Mouse (Mus musculus) heart, postnatal 10 days (tissue): Measurements from ENCODE around the gene Zfp87. TPM values are rescaled to one million over a fixed set of nuclear protein-coding genes. Genes with fewer than 3 reads are reported as not detected.

Experiments
- DNase-seq, 2 experiments: peaks; one replicate each; pipeline ENCODE4 v3.0.0; 2021
- intact Hi-C: fragments of 180-260 bp; cut with DNase I; formaldehyde crosslinking; loops from one replicate; pipeline ENCODE4 v1.15.1; 2025
- total RNA-seq, 2 experiments: library from RNA; stranded (reverse); gene quantifications; 2 replicates each; pipeline ENCODE4 v1.2.3; 2021

Zfp87 gene
- 10 to 100 TPM in 1 of 2 experiments, 1 to 10 TPM in 1; 9.1 to 14.8 TPM for total RNA-seq

GRCm38 (mm10) chr13:67525753-67526410 is at the start of gene Zfp87, which contains the start of gene Gm26965:
TSS of gene Zfp87 (minus strand) at chr13:67526177.
TSS of gene Gm26965 (minus strand) at chr13:67526151.
- intact Hi-C loops = loop anchor here (2.0 to 10.0 kb wide), 5 partner anchors 23 to 199 kb away; partner anchors contain the start of genes Zfp58, Zfp65, Zfp874a and Zfp874b
- peak; percentile 96 to 97 for DNase-seq

- DNase-seq = no peak
- intact Hi-C loops = no loop called here
Measured at GRCm38 (mm10) chr13:67572591-67573189, 46.7 kb upstream of the Zfp87 start.

GRCm38 (mm10) chr13:67553730-67554129 is 27.8 kb upstream of the Zfp87 start, which contains the start of gene Zfp748:
TSS of gene Zfp748 (minus strand) at chr13:67553830.
- no peak for DNase-seq
- intact Hi-C loops = no loop called here

GRCm38 (mm10) chr13:67552505-67553346 is 26.7 kb upstream of the Zfp87 start:
- intact Hi-C loops = no loop called here
- DNase-seq = peak; percentile 89

- intact Hi-C loops = no loop called here
- DNase-seq = no peak
Measured at GRCm38 (mm10) chr13:67545941-67546340, 20.0 kb upstream of the Zfp87 start.

- intact Hi-C loops = loop anchor here (2.0 to 10.0 kb wide), 5 partner anchors 22 to 198 kb away; partner anchors contain the start of genes Zfp58, Zfp65, Zfp874a and Zfp874b
- DNase-seq = no peak
Measured at GRCm38 (mm10) chr13:67527049-67527730, 1.2 kb upstream of the Zfp87 start.

- DNase-seq = no peak
Measured at GRCm38 (mm10) chr13:67500908-67501307, 25.1 kb downstream of the Zfp87 start.

GRCm38 (mm10) chr13:67500084-67500719 is 25.8 kb downstream of the Zfp87 start, which contains the start of gene Zfp58:
TSS of gene Zfp58 (minus strand) at chr13:67500555.
- peak; percentile 91 to 92 for DNase-seq
- intact Hi-C loops = loop anchor here (2.0 kb wide), 1 partner anchor 27 kb away; the partner anchor contains the start of genes Gm26965 and Zfp87

More at GRCm38 (mm10) chr13:67500908-67501307, 25.1 kb downstream of the Zfp87 start:
- intact Hi-C loops = loop anchor here (2.0 kb wide), 1 partner anchor 26 kb away; the partner anchor contains the start of genes Gm26965 and Zfp87

GRCm38 (mm10) chr13:67495631-67496030 is 30.3 kb downstream of the Zfp87 start:
- intact Hi-C loops = no loop called here
- DNase-seq = no peak

- intact Hi-C loops = loop anchor here (2.0 to 5.0 kb wide), 3 partner anchors 34 to 82 kb away; partner anchors contain the start of genes Gm26965, Zfp87 and Zfp874a
- no peak for DNase-seq
Measured at GRCm38 (mm10) chr13:67484424-67484811, 41.6 kb downstream of the Zfp87 start.

GRCm38 (mm10) chr13:67483625-67484423 is 42.2 kb downstream of the Zfp87 start, which contains the start of gene Zfp874b:
TSS of gene Zfp874b (minus strand) at chr13:67484258.
- peak; percentile 93 to 94 for DNase-seq
- intact Hi-C loops = loop anchor here (2.0 to 5.0 kb wide), 3 partner anchors 33 to 82 kb away; partner anchors contain the start of genes Gm26965, Zfp87 and Zfp874a

- intact Hi-C loops = loop anchor here (5.0 kb wide), 2 partner anchors 46 to 79 kb away; partner anchors contain the start of genes Gm26965 and Zfp87
- no peak for DNase-seq
Measured at GRCm38 (mm10) chr13:67481528-67481927, 44.4 kb downstream of the Zfp87 start.

- DNase-seq = no peak
- intact Hi-C loops = no loop called here
Measured at GRCm38 (mm10) chr13:67469274-67469673, 56.7 kb downstream of the Zfp87 start.

Other genes with a start within 250 kb of the Zfp87 start
- 1 to 10 TPM; 2.1 to 2.8 TPM for gene Zfp458, start 247.7 kb downstream of the Zfp87 start, total RNA-seq
- gene Zfp457, start 219.7 kb downstream of the Zfp87 start, total RNA-seq = 1 to 10 TPM; 2.7 to 3.9 TPM
- 1 to 10 TPM; 2.0 to 2.8 TPM for gene Zfp595, start 193.6 kb downstream of the Zfp87 start, total RNA-seq
- 1 to 10 TPM; 1.0 to 2.4 TPM for gene Gm28044, start 165.6 kb downstream of the Zfp87 start, total RNA-seq
- 1 to 10 TPM; 1.6 to 1.9 TPM for gene Zfp953, start 165.6 kb downstream of the Zfp87 start, total RNA-seq
- gene Gm28041, start 150.4 kb downstream of the Zfp87 start, total RNA-seq = 1 to 10 TPM in 1 of 2 experiments, under 1 TPM in 1; 0.57 to 1.6 TPM
- under 1 TPM; 0.53 to 0.92 TPM for gene Zfp456, start 150.4 kb downstream of the Zfp87 start, total RNA-seq
- gene Zfp429, start 126.4 kb downstream of the Zfp87 start, total RNA-seq = 1 to 10 TPM; 1.5 to 2.3 TPM
- under 1 TPM in 1 of 2 experiments, not detected in 1; 0.25 TPM for gene Zfp459, start 104.8 kb downstream of the Zfp87 start, total RNA-seq
- gene Zfp874a, start 74.6 kb downstream of the Zfp87 start, total RNA-seq = 1 to 10 TPM; 4.5 to 5.6 TPM
- gene Zfp874b, start 41.9 kb downstream of the Zfp87 start, total RNA-seq = 10 to 100 TPM; 11.8 to 17.4 TPM
- 1 to 10 TPM; 5.2 to 5.9 TPM for gene Zfp58, start 25.6 kb downstream of the Zfp87 start, total RNA-seq
- gene Gm26965, start within 50 bp of the Zfp87 start, total RNA-seq = not detected
- 1 to 10 TPM; 5.7 to 6.4 TPM for gene Zfp748, start 27.7 kb upstream of the Zfp87 start, total RNA-seq
- gene Zfp729b, start 83.5 kb upstream of the Zfp87 start, total RNA-seq = 1 to 10 TPM; 4.0 to 5.5 TPM
- 1 to 10 TPM in 1 of 2 experiments, under 1 TPM in 1; 0.89 to 2.0 TPM for gene Gm49345, start 111.6 kb upstream of the Zfp87 start, total RNA-seq
- 1 to 10 TPM; 4.5 to 4.9 TPM for gene Zfp729a, start 111.6 kb upstream of the Zfp87 start, total RNA-seq
- gene Zfp738, start 160.9 kb upstream of the Zfp87 start, total RNA-seq = 1 to 10 TPM; 6.4 to 8.1 TPM
- 1 to 10 TPM; 5.8 to 7.4 TPM for gene Zfp65, start 203.0 kb upstream of the Zfp87 start, total RNA-seq
- 1 to 10 TPM; 2.3 to 3.2 TPM for gene Zfp85, start 229.1 kb upstream of the Zfp87 start, total RNA-seq